Mouse (Mus musculus): Measurements from ENCODE around the gene Snrnp48.

The Snrnp48 gene

GRCm38 (mm10) chr13:38204702-38205482 is at the start of gene Snrnp48:
Gene Snrnp48, plus strand, starts transcription at chr13:38204938.
- peak; percentile 88 for DNase-seq (ENCODE audit: low spot score)

DNA sequence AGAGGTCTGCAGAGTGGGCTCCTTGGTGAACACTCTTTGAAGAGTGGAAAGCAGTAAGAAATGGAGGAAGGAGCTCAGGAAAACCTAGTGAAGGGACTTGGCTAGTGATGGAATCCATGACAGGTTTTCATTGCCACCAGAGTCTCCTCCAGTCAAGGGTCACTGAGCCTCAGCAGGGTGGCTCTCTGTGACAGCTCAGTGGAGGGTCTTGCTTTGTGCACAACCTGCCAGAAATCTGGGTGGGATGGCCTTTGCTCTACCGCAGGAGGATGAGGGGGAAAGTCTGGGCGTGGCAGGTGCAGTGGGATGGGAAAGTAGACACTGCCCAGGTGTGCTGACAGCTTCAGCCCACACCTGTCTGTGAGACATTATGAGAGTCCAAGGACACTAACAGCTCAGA is 49.2 kb upstream of the Snrnp48 start:
- no peak for DNase-seq (ENCODE audit: low spot score)

GRCm38 (mm10) chr13:38157635-38158034 is 47.1 kb upstream of the Snrnp48 start:
- no peak for DNase-seq (ENCODE audit: low spot score)

DNA sequence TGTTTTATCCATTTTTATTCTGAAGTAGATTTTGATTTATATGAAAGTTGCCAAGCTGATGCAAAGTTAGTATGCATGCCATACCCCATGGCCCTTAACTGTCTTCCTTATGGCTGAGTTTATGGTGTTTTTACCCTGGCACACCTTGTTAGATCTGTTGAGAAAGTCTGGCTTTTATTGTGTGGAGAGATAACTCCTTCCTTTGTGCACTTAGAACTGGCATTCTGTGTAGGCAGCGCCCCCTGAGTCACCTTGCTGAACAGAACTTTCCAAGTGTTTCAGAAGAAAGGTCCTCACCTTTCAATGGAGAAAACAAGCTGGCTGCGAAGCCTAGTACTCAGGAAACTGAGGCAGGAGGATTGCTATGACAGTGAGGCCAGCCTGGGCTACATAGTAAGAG is 42.7 kb upstream of the Snrnp48 start:
- DNase-seq (ENCODE audit: low spot score), result no peak

GRCm38 (mm10) chr13:38162668-38163067 is 42.1 kb upstream of the Snrnp48 start:
- peak; percentile 18 for DNase-seq (ENCODE audit: low spot score)

- peak; percentile 48 for DNase-seq (ENCODE audit: low spot score)
These were observed 39.8 kb upstream of the Snrnp48 start for GRCm38 (mm10) chr13:38164932-38165331.

DNA sequence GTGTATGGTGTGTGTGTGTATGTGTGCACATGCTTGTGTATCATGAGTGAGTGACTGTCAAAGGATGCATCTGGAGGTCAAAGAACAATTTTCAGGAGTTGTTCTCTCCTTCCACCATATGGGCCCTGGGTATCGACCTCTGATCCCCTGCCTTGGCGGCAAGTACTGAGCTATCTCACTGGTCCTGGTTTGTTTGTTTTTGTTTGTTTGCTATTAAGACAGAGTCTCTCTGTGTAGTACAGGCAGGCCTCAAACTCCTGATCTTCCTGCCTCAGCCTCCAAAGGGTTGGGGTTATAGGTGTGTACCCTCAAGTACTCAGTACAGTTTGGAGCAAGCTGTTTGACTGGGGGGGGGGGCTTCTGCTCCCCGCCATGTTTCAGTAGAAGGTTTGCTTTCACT is 37.7 kb upstream of the Snrnp48 start:
- no peak for DNase-seq (ENCODE audit: low spot score)

DNA sequence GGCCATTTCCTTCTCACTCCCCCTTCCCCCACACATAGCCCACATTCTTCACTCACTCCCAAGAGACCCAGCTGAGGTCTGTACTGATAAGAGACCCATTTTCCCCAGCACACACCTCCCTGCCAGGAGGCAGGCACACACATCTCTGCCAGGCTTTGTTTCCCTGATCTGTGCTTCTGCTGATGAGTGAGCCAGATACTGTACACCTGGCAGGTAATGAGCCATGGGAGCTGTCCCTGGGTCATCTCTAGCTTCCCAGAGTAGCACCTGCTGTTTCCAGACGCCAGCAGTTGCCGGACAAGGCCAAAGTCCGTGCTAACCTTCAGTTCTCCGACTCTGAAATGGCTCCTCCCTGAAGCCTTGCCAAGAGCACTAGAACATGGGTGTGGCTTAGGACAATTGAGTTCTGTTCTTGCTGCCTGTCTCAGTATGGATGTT is 34.0 kb upstream of the Snrnp48 start:
- no peak for DNase-seq (ENCODE audit: low spot score)

GRCm38 (mm10) chr13:38193406-38193805 is 11.3 kb upstream of the Snrnp48 start:
- no peak for DNase-seq (ENCODE audit: low spot score)

DNA sequence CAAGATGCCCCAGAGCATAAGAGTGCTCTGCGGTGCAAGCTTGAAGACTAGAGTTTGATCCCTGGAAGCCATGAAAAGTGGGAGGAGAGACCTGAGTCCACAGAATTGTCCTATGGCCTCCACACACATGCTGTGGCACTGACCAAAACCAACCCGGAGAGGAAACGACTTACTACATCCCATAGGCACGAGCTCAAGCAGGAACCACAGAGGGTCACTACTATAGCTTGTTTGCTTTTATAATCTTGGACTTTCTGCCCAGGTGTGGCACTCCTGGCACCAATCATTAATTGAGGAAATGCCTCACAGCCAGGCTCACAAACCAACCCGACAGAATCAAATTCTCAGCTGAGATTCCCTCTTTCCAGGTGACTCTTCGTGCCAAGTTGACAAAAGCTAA is 3.3 kb upstream of the Snrnp48 start:
- no peak for DNase-seq (ENCODE audit: low spot score)

DNA sequence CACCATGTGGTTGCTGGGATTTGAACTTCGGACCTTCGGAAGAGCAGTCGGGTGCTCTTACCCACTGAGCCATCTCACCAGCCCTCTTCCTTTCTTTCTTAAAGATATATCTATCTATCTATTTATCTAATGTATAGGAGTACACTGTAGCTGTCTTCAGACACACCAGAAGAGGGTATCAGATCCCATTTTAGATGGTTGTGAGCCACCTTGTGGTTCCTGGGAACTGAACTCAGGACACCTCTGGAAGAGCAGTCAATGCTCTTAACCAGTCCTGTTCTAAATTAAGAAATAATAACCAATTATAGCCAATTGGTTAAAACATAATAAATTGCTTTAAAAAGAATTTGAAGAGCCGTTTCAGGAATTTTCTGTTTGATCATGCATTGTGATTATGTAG is 567 bp upstream of the Snrnp48 start:
- no peak for DNase-seq (ENCODE audit: low spot score)

GRCm38 (mm10) chr13:38211122-38211521 is 6.4 kb downstream of the Snrnp48 start:
- DNase-seq (ENCODE audit: low spot score), result no peak

DNA sequence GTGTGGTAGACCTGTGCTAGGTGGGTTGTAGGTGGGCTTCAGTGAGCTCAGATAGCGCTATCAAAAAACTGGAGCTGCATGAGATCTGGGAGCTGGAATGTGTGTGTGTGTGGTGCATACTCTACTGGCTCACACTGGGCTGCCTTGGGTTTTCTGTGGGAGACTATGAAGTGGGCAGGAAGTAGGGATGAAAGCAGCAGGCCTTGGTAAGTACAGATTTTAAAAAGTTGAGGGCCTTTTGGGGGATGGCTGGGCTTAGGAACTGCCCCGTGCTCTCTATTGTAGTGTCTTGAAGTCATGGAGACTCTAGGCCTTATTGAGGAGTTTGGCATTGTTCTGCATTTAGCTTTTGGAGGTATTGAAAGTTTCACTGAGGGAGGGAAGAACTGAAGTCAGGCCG is 13.9 kb downstream of the Snrnp48 start:
- no peak for DNase-seq (ENCODE audit: low spot score)

DNA sequence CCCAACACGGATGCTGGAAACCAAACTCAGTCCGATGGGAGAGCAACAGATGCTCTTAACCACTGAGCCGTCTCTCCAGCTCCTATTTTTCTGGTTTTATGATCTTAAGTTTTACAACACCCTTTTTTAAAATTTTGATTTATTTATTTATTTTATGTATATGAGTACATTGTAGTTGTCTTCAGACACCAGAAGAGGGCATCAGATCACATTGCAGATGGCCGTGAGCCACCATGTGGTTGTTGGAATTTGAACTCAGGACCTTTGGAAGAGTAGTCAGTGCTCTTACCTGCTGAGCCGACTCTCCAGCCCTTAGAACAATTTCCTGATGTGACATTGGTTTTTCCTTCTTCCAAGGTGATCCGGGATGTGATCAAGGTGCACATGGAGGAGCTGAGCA is 15.6 kb downstream of the Snrnp48 start:
- no peak for DNase-seq (ENCODE audit: low spot score)

- no peak for DNase-seq (ENCODE audit: low spot score)
These were observed 25.6 kb downstream of the Snrnp48 start for GRCm38 (mm10) chr13:38230177-38230821.

- no peak for DNase-seq (ENCODE audit: low spot score)
These were observed 27.7 kb downstream of the Snrnp48 start for GRCm38 (mm10) chr13:38232411-38232810.

- DNase-seq (ENCODE audit: low spot score), result peak; percentile 3
These were observed 28.3 kb downstream of the Snrnp48 start for GRCm38 (mm10) chr13:38232856-38233625.

GRCm38 (mm10) chr13:38234651-38235050 is 29.9 kb downstream of the Snrnp48 start:
- DNase-seq (ENCODE audit: low spot score), result no peak

GRCm38 (mm10) chr13:38235370-38235769 is 30.6 kb downstream of the Snrnp48 start:
- DNase-seq (ENCODE audit: low spot score), result no peak

- no peak for DNase-seq (ENCODE audit: low spot score)
These were observed 43.4 kb downstream of the Snrnp48 start for GRCm38 (mm10) chr13:38248151-38248550.

DNA sequence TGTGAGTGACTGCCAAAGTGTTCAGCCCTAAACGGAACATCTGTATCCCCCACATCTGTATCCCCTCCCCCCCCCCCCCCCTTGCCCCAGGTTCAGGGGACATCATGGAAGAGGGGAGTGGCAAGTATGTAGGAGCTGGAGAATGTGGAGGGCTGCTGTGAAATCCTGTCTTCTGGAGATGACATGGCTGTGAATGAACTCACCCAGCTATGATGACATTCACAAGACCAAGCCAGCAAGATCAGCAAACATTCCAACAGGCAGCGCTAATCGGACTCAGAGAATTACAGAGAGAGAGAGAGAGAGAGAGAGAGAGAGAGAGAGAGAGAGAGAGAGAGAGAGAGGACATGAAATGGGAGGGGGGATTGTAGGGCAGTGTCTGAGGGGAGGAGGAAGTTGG is 46.5 kb downstream of the Snrnp48 start:
- no peak for DNase-seq (ENCODE audit: low spot score)

DNA sequence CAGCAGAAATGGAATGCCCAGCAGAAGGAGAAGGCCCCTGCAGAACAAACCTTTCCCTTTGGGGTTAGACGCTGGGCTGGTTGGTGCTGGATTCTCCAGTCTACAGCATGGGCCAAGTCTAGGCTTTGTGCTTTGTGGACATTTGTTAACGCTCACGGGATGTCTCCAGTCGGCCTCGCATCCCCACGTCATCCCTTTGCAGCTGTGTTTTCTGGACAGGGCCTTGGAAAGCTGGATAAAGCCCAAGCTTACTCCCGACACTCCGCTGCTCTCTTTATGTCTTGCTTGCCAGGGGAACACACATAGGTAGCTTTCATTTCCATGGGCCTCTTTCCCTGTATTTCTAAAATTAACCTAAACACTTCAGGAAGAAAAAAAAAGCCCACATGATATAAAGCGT is 49.0 kb downstream of the Snrnp48 start:
- no peak for DNase-seq (ENCODE audit: low spot score)

DNA sequence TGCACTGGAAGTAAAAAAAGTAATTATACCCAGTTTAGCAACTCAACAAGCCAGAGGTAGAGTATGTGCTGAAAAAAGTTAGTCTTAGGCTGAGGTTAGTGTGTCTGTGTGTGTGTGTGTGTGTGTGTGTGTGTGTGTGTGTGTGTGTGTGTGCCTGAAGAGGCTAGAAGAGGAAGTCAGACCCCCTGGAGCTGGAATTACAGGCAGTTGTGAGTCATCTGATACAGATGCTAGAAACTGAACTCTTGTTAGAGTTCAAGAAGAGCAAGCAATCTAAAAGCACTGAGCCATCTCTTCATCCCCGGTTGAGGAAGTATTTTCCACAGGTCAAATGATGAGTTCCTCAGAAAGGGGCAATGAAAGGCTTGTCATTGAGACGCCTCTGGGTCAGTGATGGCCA is 54.2 kb downstream of the Snrnp48 start:
- DNase-seq (ENCODE audit: low spot score), result no peak
